13 mouse cellular contexts compared by ENCODE assay signal in genomic region chr8:70801156-70801555, GRCm38 (mm10). TPM values are rescaled to one million over a fixed set of nuclear protein-coding genes. Genes with fewer than 3 reads are reported as not detected.
A peak's percentile ranks its signal among the peaks of the same experiment; 100 is the strongest.
DNase-seq lines count a peak whose midpoint lies in the region; ATAC-seq and TF ChIP-seq lines count a peak whose summit lies in the region.
"Had no signal": no experiment of that assay in that cellular context is flagged by ENCODE, and none has a peak within 500 bp of the region (broad histone marks: within the 10 kb centered on the region; RNA-seq: fewer than 3 reads in every experiment).

No protein-coding gene starts in this region.

- H3K27me3 ChIP-seq in splenic B cell, adult 2 months (ENCODE audit: control insufficient read depth, insufficient read depth, low read length, poor library complexity, severe bottlenecking), result no peaks in the 10 kb centered on the region
- H3K27me3 ChIP-seq in neural tube, embryonic 15.5 days (replicated peaks), result peaks cover 63% of the 10 kb centered on the region

- H3K4me1 ChIP-seq in neural tube, embryonic 15.5 days, result peaks cover 43% of the 10 kb centered on the region

- no peak for TF ChIP-seq CTCF in gastrocnemius, adult 2 months (IDR thresholded peaks at IDR 0.05)

- peaks cover 1% of the 10 kb centered on the region; the same call in 1 of the 2 replicates for H3K36me3 ChIP-seq in splenic B cell, adult 2 months (ENCODE audit: control insufficient read depth, insufficient read depth, low read length, poor library complexity, severe bottlenecking)
- H3K36me3 ChIP-seq in neural tube, embryonic 15.5 days, result no peaks in the 10 kb centered on the region
- H3K36me3 ChIP-seq: limb, embryonic 15.5 days had no signal

- no peak overlapping the region for H3K9ac ChIP-seq in neural tube, embryonic 15.5 days (replicated peaks)
- H3K9ac ChIP-seq: limb, embryonic 15.5 days had no signal

- H3K4me3 ChIP-seq in gastrocnemius, adult 2 months, result no peak overlapping the region
- no peak overlapping the region for H3K4me3 ChIP-seq in neural tube, embryonic 15.5 days (replicated peaks)
- H3K4me3 ChIP-seq: limb, embryonic 15.5 days had no signal

- H3K9me3 ChIP-seq in neural tube, embryonic 15.5 days (replicated peaks), result no peaks in the 10 kb centered on the region
- H3K9me3 ChIP-seq: limb, embryonic 15.5 days had no signal

- no peak overlapping the region for H3K27ac ChIP-seq in gastrocnemius, adult 2 months
- no peak overlapping the region for H3K27ac ChIP-seq in neural tube, embryonic 15.5 days (replicated peaks)
- H3K27ac ChIP-seq: limb, embryonic 15.5 days had no signal

- intact Hi-C loops in heart, postnatal 14 days (cut with DNase I), result no loop called here
- intact Hi-C loops in gastrocnemius, adult 2 months (cut with DNase I), result loop anchor here (10.0 kb wide), 1 partner anchor 54 kb away; no protein-coding TSS in a partner anchor

- DNase-seq in heart, adult 11 months, result peak; percentile 94
- DNase-seq in heart, postnatal 14 days, result no peak
- peak; percentile 73 for DNase-seq in T-cell, adult 2 months (ENCODE audit: low spot score)
- DNase-seq in left cerebral cortex, adult 8-10 months (ENCODE audit: low spot score in 2 of 2), result peak; percentile 58 to 86
- peak; percentile 53 for DNase-seq in splenic B cell, adult 2 months (ENCODE audit: low read depth, low spot score)
- no peak for DNase-seq in embryo, embryonic 10 days (ENCODE audit: low spot score)
- no peak for DNase-seq in gastrocnemius, adult 2 months
- DNase-seq: cerebellum, adult 8-10 months; kidney, postnatal 25 days; lung, postnatal 10 days had no signal

- H3K4me2 ChIP-seq in neural tube, embryonic 15.5 days, result no peak overlapping the region
- H3K4me2 ChIP-seq: limb, embryonic 15.5 days had no signal

- ATAC-seq in neural tube, embryonic 15.5 days (ENCODE audit: low FRiP score), result no peak

- 27% methylated on average over 15 of the region's 15 CpGs for WGBS in neural tube, embryonic 15.5 days

RNA-seq across cellular contexts. Expression of gene Mast3, which starts 3.7 kb away (rescaled TPM):
- 10 to 100 TPM in 1 of 2 experiments, 1 to 10 TPM in 1; 9.4 to 11.1 TPM for total RNA-seq in heart, postnatal 14 days (2021)
- 100 to 1,000 TPM; 276 to 316 (median 288) TPM for total RNA-seq in left cerebral cortex, adult 8-10 months (2022)
- total RNA-seq in gastrocnemius, adult 2 months (2021), result 1 to 10 TPM; 2.7 to 3.6 TPM
- polyA plus RNA-seq in neural tube, embryonic 15.5 days (2015; fragmentation: Nextera tagmentation; extraction: Ambion mirVana), result 18.9 and 21.0 TPM in 2 replicates

RNA-seq across cellular contexts. Expression of gene Il12rb1, which starts 7.1 kb away (rescaled TPM):
- total RNA-seq in heart, postnatal 14 days (2021), result under 1 TPM; 0.12 to 0.59 TPM
- total RNA-seq in left cerebral cortex, adult 8-10 months (2022), result 1 to 10 TPM in 2 of 4 experiments, under 1 TPM in 2; 0.84 to 1.3 (median 1.0) TPM
- not detected for total RNA-seq in gastrocnemius, adult 2 months (2021)
- polyA plus RNA-seq in neural tube, embryonic 15.5 days (2015; fragmentation: Nextera tagmentation; extraction: Ambion mirVana), result 0.14 and 1.4 TPM in 2 replicates
- polyA plus RNA-seq: heart, embryonic 14.5 days had no signal

RNA-seq across cellular contexts. Expression of gene Pik3r2, which starts 24.6 kb away (rescaled TPM):
- total RNA-seq in heart, postnatal 14 days (2021), result 10 to 100 TPM; 31.4 to 33.1 TPM
- total RNA-seq in left cerebral cortex, adult 8-10 months (2022), result 100 to 1,000 TPM; 143 to 151 (median 149) TPM
- 10 to 100 TPM; 13.9 to 16.2 TPM for total RNA-seq in gastrocnemius, adult 2 months (2021)
- 97.5 and 102 TPM in 2 replicates for polyA plus RNA-seq in neural tube, embryonic 15.5 days (2015; fragmentation: Nextera tagmentation; extraction: Ambion mirVana)

RNA-seq across cellular contexts. Expression of gene Arrdc2, which starts 38.4 kb away (rescaled TPM):
- 10 to 100 TPM; 22.4 to 23.9 TPM for total RNA-seq in heart, postnatal 14 days (2021)
- total RNA-seq in left cerebral cortex, adult 8-10 months (2022), result 10 to 100 TPM; 10.9 to 22.7 (median 17.6) TPM
- 100 to 1,000 TPM in 1 of 2 experiments, 10 to 100 TPM in 1; 66.5 to 182 TPM for total RNA-seq in gastrocnemius, adult 2 months (2021)
- polyA plus RNA-seq in neural tube, embryonic 15.5 days (2015; fragmentation: Nextera tagmentation; extraction: Ambion mirVana), result 7.8 and 8.5 TPM in 2 replicates

RNA-seq across cellular contexts. Expression of gene Mpv17l2, which starts 40.4 kb away (rescaled TPM):
- total RNA-seq in heart, postnatal 14 days (2021), result 10 to 100 TPM; 29.3 to 29.9 TPM
- total RNA-seq in left cerebral cortex, adult 8-10 months (2022), result 10 to 100 TPM; 31.0 to 39.0 (median 32.8) TPM
- total RNA-seq in gastrocnemius, adult 2 months (2021), result 10 to 100 TPM; 21.0 to 22.8 TPM
- 40.5 and 43.5 TPM in 2 replicates for polyA plus RNA-seq in neural tube, embryonic 15.5 days (2015; fragmentation: Nextera tagmentation; extraction: Ambion mirVana)

Comparison
In these comparisons a context has a peak if more than half of its experiments do, and no peak if none do; other contexts are left out.
1. DNase-seq: peak in heart, adult 11 months (single experiment), T-cell, adult 2 months (single experiment), left cerebral cortex, adult 8-10 months (2 of 2) and splenic B cell, adult 2 months (single experiment); none in heart, postnatal 14 days (0 of 2), embryo, embryonic 10 days (single experiment) and gastrocnemius, adult 2 months (single experiment).
2. RNA of gene Mast3, which starts 3.7 kb away (total RNA-seq): 276 to 316 TPM in left cerebral cortex, adult 8-10 months; 9.4 to 11.1 TPM in heart, postnatal 14 days and 2.7 to 3.6 TPM in gastrocnemius, adult 2 months; every median in the first group is over 10 times any median in the second.
3. RNA of gene Pik3r2, which starts 24.6 kb away (total RNA-seq): 143 to 151 TPM in left cerebral cortex, adult 8-10 months; 31.4 to 33.1 TPM in heart, postnatal 14 days and 13.9 to 16.2 TPM in gastrocnemius, adult 2 months; every median in the first group is over 4 times any median in the second.